Mouse (Mus musculus) erythroid progenitor cell, adult 5-6 weeks (primary cell): ENCODE data around the gene Spast. TPM values are rescaled to one million over a fixed set of nuclear protein-coding genes. Genes with fewer than 3 reads are reported as not detected.
"Not testable (repeated sequence)": the region's sequence is repeated elsewhere in the genome, so short reads cannot be mapped to it uniquely, and the experiment has no call there.

Experiments
- ATAC-seq: replicated peaks from 2 replicates; pipeline ENCODE4 v1.8.0; 2016; ENCODE audit warnings: moderate number of reproducible peaks, mild to moderate bottlenecking, moderate TSS enrichment, inconsistent platforms; ENCODE audit not compliant: poor library complexity, low FRiP score, severe bottlenecking
- total RNA-seq, 2 experiments: library from RNA; stranded (forward) in 1 of 2; stranded (reverse) in 1 of 2; fragments of 150-400 nt in 1 of 2; fragments of 186-747, 209-891 nt in 1 of 2; gene quantifications; 2 replicates each; pipeline versions ENCODE4 v1.2.3 to v1.2.4; 2015 to 2017; ENCODE audit warnings: low replicate concordance in 2 of 2

Spast gene
- total RNA-seq, 2 experiments from 2014 or later = 13.9 to 19.3 TPM

GRCm38 (mm10) chr17:74322400-74323054, 16.3 kb upstream of the Spast start:
- ATAC-seq = no peak

- no peak for ATAC-seq
Observed at GRCm38 (mm10) chr17:74323844-74324243, 14.9 kb upstream of the Spast start, which contains the start of gene Dpy30. Gene Dpy30 (minus strand): TSS chr17:74323944.

GRCm38 (mm10) chr17:74327195-74327594, 11.6 kb upstream of the Spast start:
- not testable (repeated sequence) for ATAC-seq

GRCm38 (mm10) chr17:74328146-74328545, 10.6 kb upstream of the Spast start:
- peak; percentile 87 for ATAC-seq

GRCm38 (mm10) chr17:74331049-74331676, 7.6 kb upstream of the Spast start:
- no peak for ATAC-seq

- peak; percentile 97 for ATAC-seq
Observed at GRCm38 (mm10) chr17:74338225-74338931, 409 bp upstream of the Spast start.

GRCm38 (mm10) chr17:74341151-74341550, 2.4 kb downstream of the Spast start:
- no peak for ATAC-seq

GRCm38 (mm10) chr17:74363592-74363991, 24.8 kb downstream of the Spast start:
- ATAC-seq = no peak

- no peak for ATAC-seq
Observed at GRCm38 (mm10) chr17:74376916-74377315, 38.1 kb downstream of the Spast start.

GRCm38 (mm10) chr17:74386657-74387056, 47.9 kb downstream of the Spast start:
- no peak for ATAC-seq

- no peak for ATAC-seq
Observed at GRCm38 (mm10) chr17:74389847-74390246, 51.1 kb downstream of the Spast start.

- no peak for ATAC-seq
Observed at GRCm38 (mm10) chr17:74394381-74394780, 55.6 kb downstream of the Spast start.

GRCm38 (mm10) chr17:74394855-74395254, 56.1 kb downstream of the Spast start:
- peak; percentile 45 for ATAC-seq

GRCm38 (mm10) chr17:74395383-74396065, 56.7 kb downstream of the Spast start, which contains the start of gene Slc30a6:
Gene Slc30a6 (plus strand): TSS chr17:74395608.
- ATAC-seq = peak; percentile 99

- no peak for ATAC-seq
Observed at GRCm38 (mm10) chr17:74396766-74397165, 58.0 kb downstream of the Spast start.

- ATAC-seq = no peak
Observed at GRCm38 (mm10) chr17:74397173-74397572, 58.4 kb downstream of the Spast start.

- ATAC-seq = no peak
Observed at GRCm38 (mm10) chr17:74402486-74403222, 63.9 kb downstream of the Spast start.

- no peak for ATAC-seq
Observed at GRCm38 (mm10) chr17:74406487-74406886, 67.7 kb downstream of the Spast start.

- ATAC-seq = no peak
Observed at GRCm38 (mm10) chr17:74409722-74410121, 70.9 kb downstream of the Spast start.

GRCm38 (mm10) chr17:74413324-74413723, 74.5 kb downstream of the Spast start:
- ATAC-seq = no peak
